Mouse (Mus musculus): Measurements from ENCODE around the gene Rsph14.

DNA sequence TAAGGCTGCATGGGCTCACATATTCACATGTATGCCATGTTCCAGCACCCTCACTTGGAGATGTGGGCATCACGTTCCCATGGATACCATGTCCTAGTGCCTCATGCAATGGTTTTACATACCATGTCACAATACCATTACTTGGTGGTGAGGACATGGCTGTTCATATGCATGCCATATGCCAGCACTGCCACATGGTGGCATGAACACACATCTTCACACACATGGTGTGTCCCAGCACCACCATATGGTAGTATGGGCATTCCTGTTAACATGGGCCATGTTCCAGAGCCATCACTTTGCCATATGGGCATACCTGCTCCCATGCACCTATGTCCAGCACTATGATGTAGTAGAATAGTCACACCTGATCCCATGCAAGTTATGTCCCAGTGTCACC is 91.6 kb downstream of the Rsph14 start:
- TF ChIP-seq TAL1 (IDR thresholded peaks at IDR 0.05; ENCODE audit: low read length) (no peak), GATA1 (IDR thresholded peaks at IDR 0.05; ENCODE audit: low read length) (no peak)

Data from erythroblast, embryonic 14.5 days (primary cell).